ENCODE assay signal across 12 mouse cellular contexts in genomic region chr17:88493551-88493950, GRCm38 (mm10). TPM values are rescaled to one million over a fixed set of nuclear protein-coding genes. Genes with fewer than 3 reads are reported as not detected.
DNase-seq lines count a peak whose midpoint lies in the region; ATAC-seq lines count a peak whose summit lies in the region.
"Had no signal": no experiment of that assay in that cellular context is flagged by ENCODE, and none has a peak within 500 bp of the region (broad histone marks: within the 10 kb centered on the region; RNA-seq: fewer than 3 reads in every experiment).

No protein-coding gene starts in this region.

- no peaks in the 10 kb centered on the region for H3K36me3 ChIP-seq in neural tube, embryonic 11.5 days (ENCODE audit: control insufficient read depth, insufficient read depth, low read length)
- no peaks in the 10 kb centered on the region for H3K36me3 ChIP-seq in hindbrain, embryonic 13.5 days
- no peaks in the 10 kb centered on the region for H3K36me3 ChIP-seq in midbrain, embryonic 15.5 days (replicated peaks)

- no peaks in the 10 kb centered on the region for H3K27me3 ChIP-seq in neural tube, embryonic 11.5 days (ENCODE audit: control insufficient read depth, insufficient read depth, low read length)
- no peaks in the 10 kb centered on the region for H3K27me3 ChIP-seq in hindbrain, embryonic 13.5 days
- no peaks in the 10 kb centered on the region for H3K27me3 ChIP-seq in midbrain, embryonic 15.5 days (replicated peaks)
- H3K27me3 ChIP-seq: limb, embryonic 12.5 days; lung, embryonic 15.5 days; stomach, embryonic 15.5 days had no signal

- 75% methylated on average over 9 of the region's 9 CpGs for WGBS in neural tube, embryonic 11.5 days
- WGBS in hindbrain, embryonic 13.5 days: 49% methylated on average over 9 of the region's 9 CpGs
- 28% methylated on average over 9 of the region's 9 CpGs for WGBS in midbrain, embryonic 15.5 days

- H3K4me1 ChIP-seq in neural tube, embryonic 11.5 days (ENCODE audit: control insufficient read depth, insufficient read depth, low read length): 0 out of 2 replicates have a peak, but pooled peaks cover 6% of the 10 kb centered on the region
- H3K4me1 ChIP-seq in hindbrain, embryonic 13.5 days (replicated peaks): peaks cover 17% of the 10 kb centered on the region
- peaks cover 23% of the 10 kb centered on the region for H3K4me1 ChIP-seq in midbrain, embryonic 15.5 days
- H3K4me1 ChIP-seq: limb, embryonic 12.5 days; stomach, embryonic 15.5 days had no signal

- H3K9ac ChIP-seq in neural tube, embryonic 11.5 days (ENCODE audit: low read length): no peak overlapping the region
- peak overlapping the region; percentile 65 for H3K9ac ChIP-seq in hindbrain, embryonic 13.5 days
- 0 out of 2 replicates have a peak overlapping the region, but pooled peaks have one; percentile 2 for H3K9ac ChIP-seq in midbrain, embryonic 15.5 days
- H3K9ac ChIP-seq: limb, embryonic 12.5 days; lung, embryonic 15.5 days; stomach, embryonic 15.5 days had no signal

- ATAC-seq in neural tube, embryonic 11.5 days (ENCODE audit: insufficient read depth, low FRiP score, low TSS enrichment): no peak
- no peak for ATAC-seq in hindbrain, embryonic 13.5 days (ENCODE audit: low FRiP score)
- ATAC-seq in midbrain, embryonic 15.5 days (replicated peaks): peak; percentile 3; the same call in 1 of the 2 replicates
- no peak for ATAC-seq in CD4-positive, CD25-positive, alpha-beta regulatory T cell, adult 4 months
- ATAC-seq in megakaryocyte-erythroid progenitor cell, adult 5-6 weeks (replicated peaks; ENCODE audit: low FRiP score, low TSS enrichment, poor library complexity, severe bottlenecking): no peak

- H3K27ac ChIP-seq in neural tube, embryonic 11.5 days (ENCODE audit: low read depth, low read length): peak overlapping the region; percentile 29; the same call in 1 of the 2 replicates
- peak overlapping the region; percentile 96 for H3K27ac ChIP-seq in hindbrain, embryonic 13.5 days
- peak overlapping the region; percentile 86 for H3K27ac ChIP-seq in midbrain, embryonic 15.5 days
- H3K27ac ChIP-seq: limb, embryonic 12.5 days; lung, embryonic 15.5 days; stomach, embryonic 15.5 days had no signal

- H3K4me3 ChIP-seq in neural tube, embryonic 11.5 days (ENCODE audit: low read depth, low read length): no peak overlapping the region
- H3K4me3 ChIP-seq in hindbrain, embryonic 13.5 days: no peak overlapping the region
- no peak overlapping the region for H3K4me3 ChIP-seq in midbrain, embryonic 15.5 days
- H3K4me3 ChIP-seq: limb, embryonic 12.5 days; lung, embryonic 15.5 days; stomach, embryonic 15.5 days had no signal

- no peak overlapping the region for H3K4me2 ChIP-seq in neural tube, embryonic 11.5 days (ENCODE audit: low read depth)
- H3K4me2 ChIP-seq in hindbrain, embryonic 13.5 days: peak overlapping the region; percentile 48; the same call in 1 of the 2 replicates
- peak overlapping the region; percentile 41; the same call in 1 of the 2 replicates for H3K4me2 ChIP-seq in midbrain, embryonic 15.5 days
- H3K4me2 ChIP-seq: limb, embryonic 12.5 days; stomach, embryonic 15.5 days had no signal

- DNase-seq in neural tube, embryonic 11.5 days (ENCODE audit: low spot score): no peak
- no peak for DNase-seq in neural tube, embryonic 10.5 days (ENCODE audit: extremely low spot score, low spot score)
- no peak for DNase-seq in frontal cortex, postnatal 36 days (ENCODE audit: low spot score in 2 of 2)
- DNase-seq: kidney, adult 11 months; thymus, postnatal 14 days had no signal

- no peaks in the 10 kb centered on the region for H3K9me3 ChIP-seq in neural tube, embryonic 11.5 days (ENCODE audit: control insufficient read depth, low read length)
- H3K9me3 ChIP-seq in hindbrain, embryonic 13.5 days: no peaks in the 10 kb centered on the region; the same call in 1 of the 2 replicates
- no peaks in the 10 kb centered on the region for H3K9me3 ChIP-seq in midbrain, embryonic 15.5 days
- H3K9me3 ChIP-seq: limb, embryonic 12.5 days; lung, embryonic 15.5 days; stomach, embryonic 15.5 days had no signal

RNA-seq across cellular contexts. Expression of gene Ppp1r21, which starts 36.4 kb away (rescaled TPM):
- 25.6 and 29.3 TPM in 2 replicates for polyA plus RNA-seq in neural tube, embryonic 11.5 days (2014; fragmentation: Nextera tagmentation; extraction: Ambion mirVana)
- polyA plus RNA-seq in hindbrain, embryonic 13.5 days (2015; fragmentation: Nextera tagmentation; extraction: Ambion mirVana): 36.1 and 38.3 TPM in 2 replicates
- 38.3 and 38.5 TPM in 2 replicates for polyA plus RNA-seq in midbrain, embryonic 15.5 days (2015; fragmentation: Nextera tagmentation; extraction: Ambion mirVana)
- polyA plus RNA-seq in CD4-positive, CD25-positive, alpha-beta regulatory T cell, adult 4 months (2017; shearing (Covaris generic)): 10 to 100 TPM; 26.4 to 39.4 TPM
- 46.2 and 47.1 TPM in 2 replicates for total RNA-seq in megakaryocyte-erythroid progenitor cell, adult 5-6 weeks (2014; fragmentation: Nextera tagmentation)
- total RNA-seq in megakaryocyte-erythroid progenitor cell, adult 5-6 weeks (2017): 28.0 and 29.1 TPM in 2 replicates

RNA-seq across cellular contexts. Expression of gene Foxn2, which starts 53.0 kb away (rescaled TPM):
- polyA plus RNA-seq in neural tube, embryonic 11.5 days (2014; fragmentation: Nextera tagmentation; extraction: Ambion mirVana): 8.1 and 8.3 TPM in 2 replicates
- polyA plus RNA-seq in hindbrain, embryonic 13.5 days (2015; fragmentation: Nextera tagmentation; extraction: Ambion mirVana): 9.7 and 10.4 TPM in 2 replicates
- 8.0 and 8.1 TPM in 2 replicates for polyA plus RNA-seq in midbrain, embryonic 15.5 days (2015; fragmentation: Nextera tagmentation; extraction: Ambion mirVana)
- 10 to 100 TPM; 34.5 to 41.0 TPM for polyA plus RNA-seq in CD4-positive, CD25-positive, alpha-beta regulatory T cell, adult 4 months (2017; shearing (Covaris generic))
- 28.1 and 28.9 TPM in 2 replicates for total RNA-seq in megakaryocyte-erythroid progenitor cell, adult 5-6 weeks (2014; fragmentation: Nextera tagmentation)
- total RNA-seq in megakaryocyte-erythroid progenitor cell, adult 5-6 weeks (2017): 34.3 and 40.1 TPM in 2 replicates

Comparison
In these comparisons a context has a peak if more than half of its experiments do, and no peak if none do; other contexts are left out.
1. H3K27ac ChIP-seq: peak in every context shown above with its lines; median percentile 96 in hindbrain, embryonic 13.5 days; 86 in midbrain, embryonic 15.5 days; 29 in neural tube, embryonic 11.5 days.